Mouse (Mus musculus): ENCODE measurements around the gene Uqcc2. TPM values are rescaled to one million over a fixed set of nuclear protein-coding genes. Genes with fewer than 3 reads are reported as not detected.

Uqcc2 gene
- total and polyA plus RNA-seq, 3 experiments: 126 to 240 (median 198) TPM

- Histone ChIP-seq H3K36me3 (replicated peaks in 1 of 2; ENCODE audit: control insufficient read depth in 1 of 2, insufficient read depth in 1 of 2, low read length in 1 of 2) (peaks cover 6 to 47% of the 10 kb centered on the region in 2 experiments), H3K4me3 (replicated peaks in 1 of 3; ENCODE audit: low read depth in 2 of 3, low read length in 2 of 3, poor library complexity in 1 of 3) (no peak overlapping the region), H3K79me2 (replicated peaks; ENCODE audit: control insufficient read depth, extremely low read depth, insufficient read depth, poor library complexity, severe bottlenecking) (no peaks in the 10 kb centered on the region), H3K9me3 (replicated peaks; ENCODE audit: low read length) (peaks cover 9% of the 10 kb centered on the region), H3K4me1 (ENCODE audit: control insufficient read depth in 1 of 2, insufficient read depth in 2 of 2) (peaks cover 3 to 39% of the 10 kb centered on the region in 2 experiments; a peak in 2 of 4 replicates), H3K9ac (ENCODE audit: insufficient read depth, low read depth) (no peak overlapping the region), H3K27me3 (replicated peaks) (no peaks in the 10 kb centered on the region), H3K27ac (ENCODE audit: insufficient read depth, low read depth) (no peak overlapping the region), H3K4me2 (ENCODE audit: insufficient read depth, low read depth, poor library complexity, severe bottlenecking) (no peak overlapping the region)
- dilution Hi-C loops (cut with MboI; ENCODE audit: extremely low pct_ligation_motif_present, extremely low pct_unique_long_range_greater_than_20kb, low sequenced_read_pairs) (no loop called here), in situ Hi-C loops (cut with MboI; ENCODE audit: low pct_ligation_motif_present, low pct_unique_long_range_greater_than_20kb, low sequenced_read_pairs) (no loop called here)
- no peak for DNase-seq (ENCODE audit: extremely low read depth)
- TF ChIP-seq JUND (conservative IDR thresholded peaks at IDR 0.05; ENCODE audit: low read depth, low read length) (no peak), BHLHE40 (IDR thresholded peaks at IDR 0.05; ENCODE audit: low read depth, low read length) (no peak), NELFE (IDR thresholded peaks at IDR 0.05; ENCODE audit: low read depth, low read length) (no peak), NRF1 (IDR thresholded peaks at IDR 0.05; ENCODE audit: low read depth, low read length) (no peak), CHD2 (IDR thresholded peaks at IDR 0.05; ENCODE audit: low read length) (no peak), UBTF (IDR thresholded peaks at IDR 0.05; ENCODE audit: low read depth, low read length) (no peak)
Observed at GRCm38 (mm10) chr17:27073778-27074177, 59.9 kb downstream of the Uqcc2 start.

DNA sequence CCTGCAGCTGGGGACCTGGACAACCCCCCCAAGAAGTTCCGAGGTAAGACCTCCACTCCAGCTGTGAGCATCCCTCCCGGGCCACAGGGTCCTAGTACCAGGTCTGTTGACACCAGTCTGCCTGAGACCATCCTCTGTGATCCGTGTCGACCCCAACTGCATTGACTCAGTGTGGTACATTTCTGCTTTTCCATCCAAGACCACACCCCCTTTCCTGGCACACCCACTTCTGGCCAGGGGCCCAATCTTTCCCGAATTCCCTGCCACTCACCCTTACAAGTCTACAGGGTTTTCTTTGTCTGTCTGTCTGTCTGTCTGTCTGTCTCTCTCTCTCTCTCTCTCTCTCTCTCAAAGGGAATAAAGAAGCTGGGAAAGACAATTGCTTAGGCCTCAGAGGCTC lies 60.6 kb downstream of the Uqcc2 start:
- TF ChIP-seq BHLHE40 (IDR thresholded peaks at IDR 0.05; ENCODE audit: low read depth, low read length): no peak
- no peak for TF ChIP-seq TBP (conservative IDR thresholded peaks at IDR 0.05; ENCODE audit: low read depth, low read length)
- no peak for TF ChIP-seq JUN (IDR thresholded peaks at IDR 0.05; ENCODE audit: insufficient read depth, low read depth, low read length)
- TF ChIP-seq RCOR1 (conservative IDR thresholded peaks at IDR 0.05; ENCODE audit: low read depth, low read length): no peak
- no peak for TF ChIP-seq MAZ (IDR thresholded peaks at IDR 0.05; ENCODE audit: low read depth, low read length)
- TF ChIP-seq MAX (IDR thresholded peaks at IDR 0.05; ENCODE audit: low read length): no peak
- TF ChIP-seq NELFE (IDR thresholded peaks at IDR 0.05; ENCODE audit: low read depth, low read length): no peak
- TF ChIP-seq ELF1 (IDR thresholded peaks at IDR 0.05; ENCODE audit: low read depth, low read length): no peak
- no peak for TF ChIP-seq MYC (IDR thresholded peaks at IDR 0.05; ENCODE audit: low read depth, low read length)
- Histone ChIP-seq H3K79me2 (replicated peaks; ENCODE audit: control insufficient read depth, extremely low read depth, insufficient read depth, poor library complexity, severe bottlenecking) (no peaks in the 10 kb centered on the region), H3K27me3 (replicated peaks) (no peaks in the 10 kb centered on the region), H3K9me3 (replicated peaks; ENCODE audit: low read length) (peaks cover 9% of the 10 kb centered on the region), H3K27ac (ENCODE audit: insufficient read depth, low read depth) (no peak overlapping the region), H3K4me2 (ENCODE audit: insufficient read depth, low read depth, poor library complexity, severe bottlenecking) (no peak overlapping the region), H3K36me3 (replicated peaks in 1 of 2; ENCODE audit: control insufficient read depth in 1 of 2, insufficient read depth in 1 of 2, low read length in 1 of 2) (peaks cover 6 to 47% of the 10 kb centered on the region in 2 experiments), H3K4me3 (replicated peaks in 1 of 3; ENCODE audit: low read depth in 2 of 3, low read length in 2 of 3, poor library complexity in 1 of 3) (no peak overlapping the region), H3K4me1 (ENCODE audit: control insufficient read depth in 1 of 2, insufficient read depth in 2 of 2) (peaks cover 3 to 37% of the 10 kb centered on the region in 2 experiments; a peak in 2 of 4 replicates), H3K9ac (ENCODE audit: insufficient read depth, low read depth) (no peak overlapping the region)
- dilution Hi-C loops (cut with MboI; ENCODE audit: extremely low pct_ligation_motif_present, extremely low pct_unique_long_range_greater_than_20kb, low sequenced_read_pairs): no loop called here
- in situ Hi-C loops (cut with MboI; ENCODE audit: low pct_ligation_motif_present, low pct_unique_long_range_greater_than_20kb, low sequenced_read_pairs): no loop called here
- DNase-seq (ENCODE audit: extremely low read depth): no peak

Other genes with a start within 250 kb of the Uqcc2 start
- gene Kifc5b, start 216.8 kb downstream of the Uqcc2 start, total RNA-seq (2012; rRNA removed): 19.1 and 22.2 TPM in 2 replicates
- 11.4 and 12.1 TPM in 2 replicates for gene Kifc5b, start 216.8 kb downstream of the Uqcc2 start, total RNA-seq (2014; rRNA removed)
- 26.9 and 32.0 TPM in 2 replicates for gene Kifc5b, start 216.8 kb downstream of the Uqcc2 start, polyA plus RNA-seq (2012; ENCODE audit: insufficient read length, low read depth)
- gene Phf1, start 200.9 kb downstream of the Uqcc2 start, total RNA-seq (2012; rRNA removed): 3.3 and 4.1 TPM in 2 replicates
- gene Phf1, start 200.9 kb downstream of the Uqcc2 start, total RNA-seq (2014; rRNA removed): 1.5 and 1.7 TPM in 2 replicates
- 3.5 and 4.2 TPM in 2 replicates for gene Phf1, start 200.9 kb downstream of the Uqcc2 start, polyA plus RNA-seq (2012; ENCODE audit: insufficient read length, low read depth)
- 34.6 and 42.4 TPM in 2 replicates for gene Cuta, start 194.3 kb downstream of the Uqcc2 start, total RNA-seq (2012; rRNA removed)
- gene Cuta, start 194.3 kb downstream of the Uqcc2 start, total RNA-seq (2014; rRNA removed): 26.8 and 30.5 TPM in 2 replicates
- 83.0 and 121 TPM in 2 replicates for gene Cuta, start 194.3 kb downstream of the Uqcc2 start, polyA plus RNA-seq (2012; ENCODE audit: insufficient read length, low read depth)
- 1.3 and 1.7 TPM in 2 replicates for gene Syngap1, start 192.7 kb downstream of the Uqcc2 start, total RNA-seq (2012; rRNA removed)
- 0.34 TPM in 1 of 2 replicates, not detected in the other for gene Syngap1, start 192.7 kb downstream of the Uqcc2 start, total RNA-seq (2014; rRNA removed)
- gene Syngap1, start 192.7 kb downstream of the Uqcc2 start, polyA plus RNA-seq (2012; ENCODE audit: insufficient read length, low read depth): 2.4 and 3.1 TPM in 2 replicates
- 8.1 and 9.0 TPM in 2 replicates for gene Zbtb9, start 160.7 kb downstream of the Uqcc2 start, total RNA-seq (2012; rRNA removed)
- 11.0 and 14.3 TPM in 2 replicates for gene Zbtb9, start 160.7 kb downstream of the Uqcc2 start, total RNA-seq (2014; rRNA removed)
- 1.1 and 2.0 TPM in 2 replicates for gene Zbtb9, start 160.7 kb downstream of the Uqcc2 start, polyA plus RNA-seq (2012; ENCODE audit: insufficient read length, low read depth)
- 57.3 and 69.8 TPM in 2 replicates for gene Bak1, start 104.9 kb downstream of the Uqcc2 start, total RNA-seq (2012; rRNA removed)
- gene Bak1, start 104.9 kb downstream of the Uqcc2 start, total RNA-seq (2014; rRNA removed): 61.8 and 62.9 TPM in 2 replicates
- gene Bak1, start 104.9 kb downstream of the Uqcc2 start, polyA plus RNA-seq (2012; ENCODE audit: insufficient read length, low read depth): 123 and 140 TPM in 2 replicates
- gene Itpr3, start 76.6 kb downstream of the Uqcc2 start, total RNA-seq (2012; rRNA removed): 8.3 and 11.3 TPM in 2 replicates
- 2.5 TPM in 2 replicates for gene Itpr3, start 76.6 kb downstream of the Uqcc2 start, total RNA-seq (2014; rRNA removed)
- 8.5 and 9.5 TPM in 2 replicates for gene Itpr3, start 76.6 kb downstream of the Uqcc2 start, polyA plus RNA-seq (2012; ENCODE audit: insufficient read length, low read depth)
- gene Ip6k3, start 33.9 kb upstream of the Uqcc2 start, total RNA-seq (2012; rRNA removed): 43.4 and 65.7 TPM in 2 replicates
- 25.9 and 26.3 TPM in 2 replicates for gene Ip6k3, start 33.9 kb upstream of the Uqcc2 start, total RNA-seq (2014; rRNA removed)
- gene Ip6k3, start 33.9 kb upstream of the Uqcc2 start, polyA plus RNA-seq (2012; ENCODE audit: insufficient read length, low read depth): 49.6 and 53.9 TPM in 2 replicates
- gene Lemd2, start 70.6 kb upstream of the Uqcc2 start, total RNA-seq (2012; rRNA removed): 26.5 and 28.8 TPM in 2 replicates
- 15.1 and 15.5 TPM in 2 replicates for gene Lemd2, start 70.6 kb upstream of the Uqcc2 start, total RNA-seq (2014; rRNA removed)
- 18.4 and 22.5 TPM in 2 replicates for gene Lemd2, start 70.6 kb upstream of the Uqcc2 start, polyA plus RNA-seq (2012; ENCODE audit: insufficient read length, low read depth)

All from CH12.LX (cell line).